Mouse (Mus musculus) forebrain, embryonic 15.5 days (tissue): ENCODE measurements around the gene 1700029J07Rik. TPM values are rescaled to one million over a fixed set of nuclear protein-coding genes. Genes with fewer than 3 reads are reported as not detected.

Experiments
- ATAC-seq: fragments of 200-750 bp; cut with Nextera tagmentation; replicated peaks from 2 replicates; pipeline ENCODE4 v1.8.0; 2017; ENCODE audit warnings: mild to moderate bottlenecking, moderate TSS enrichment, moderate library complexity
- H3K27ac ChIP-seq: fragments of 300-500 bp; sonication (generic); replicated peaks from 2 replicates; pipeline ENCODE4 v1.5.1; 2015; ENCODE audit warnings: mild to moderate bottlenecking, inconsistent platforms
- H3K27me3 ChIP-seq: fragments of 300-500 bp; sonication (generic); 2 replicates; pipeline ENCODE4 v1.6.1; 2015; ENCODE audit warnings: inconsistent platforms
- H3K36me3 ChIP-seq: fragments of 300-500 bp; sonication (generic); 2 replicates; pipeline ENCODE4 v1.6.1; 2015; ENCODE audit warnings: mild to moderate bottlenecking, inconsistent platforms
- H3K4me1 ChIP-seq: fragments of 300-500 bp; sonication (generic); 2 replicates; pipeline ENCODE4 v1.6.1; 2015; ENCODE audit warnings: inconsistent platforms
- H3K4me2 ChIP-seq: fragments of 300-500 bp; sonication (generic); replicated peaks from 2 replicates; pipeline ENCODE4 v1.6.1; 2015; ENCODE audit warnings: mild to moderate bottlenecking, inconsistent platforms
- H3K4me3 ChIP-seq: fragments of 300-500 bp; sonication (generic); 2 replicates; pipeline ENCODE4 v1.5.1; 2015; ENCODE audit warnings: mild to moderate bottlenecking, inconsistent platforms
- H3K9ac ChIP-seq: fragments of 300-500 bp; sonication (generic); replicated peaks from 2 replicates; pipeline ENCODE4 v1.6.1; 2015; ENCODE audit warnings: mild to moderate bottlenecking, inconsistent platforms
- H3K9me3 ChIP-seq: fragments of 300-500 bp; sonication (generic); 2 replicates; pipeline ENCODE4 v1.6.1; 2016; ENCODE audit warnings: inconsistent platforms
- WGBS: fragments of 180-500 bp; shearing (Covaris S2); methylation state at CpG from one replicate; pipeline ENCODE4 v1.1.7; 2015; ENCODE audit warnings: mixed read lengths; 5-methylcytosine and 5-hydroxymethylcytosine counted together
- polyA plus RNA-seq: library from polyadenylated mRNA; unstranded; fragments of >200 nt; fragmentation: Nextera tagmentation; extraction: Ambion mirVana; gene quantifications from 2 replicates; pipeline ENCODE4 v1.2.1, GENCODE M21; 2015

The 1700029J07Rik gene
- 3.8 and 4.4 TPM in 2 replicates for polyA plus RNA-seq

GRCm38 (mm10) chr8:45975126-45975836, at the start of gene 1700029J07Rik, which contains the start of gene Ufsp2:
TSS of gene 1700029J07Rik (minus strand) at chr8:45975252.
TSS of gene Ufsp2 (plus strand) at chr8:45975528.
- H3K27ac ChIP-seq: peak within 1 kb of the TSS; percentile 87
- peak; percentile 99 for ATAC-seq
- H3K9ac ChIP-seq: peak within 1 kb of the TSS; percentile 59
- peaks cover 18% of the 10 kb centered on the region for H3K4me1 ChIP-seq
- H3K27me3 ChIP-seq: no peaks in the 10 kb centered on the region
- peak within 1 kb of the TSS; percentile 62 for H3K4me3 ChIP-seq
- peaks cover 3% of the 10 kb centered on the region for H3K36me3 ChIP-seq
- no peaks in the 10 kb centered on the region for H3K9me3 ChIP-seq
- peak within 1 kb of the TSS; percentile 74 for H3K4me2 ChIP-seq
- WGBS: under 1% methylated on average over 57 of the region's 57 CpGs

GRCm38 (mm10) chr8:46024392-46024791, 49.3 kb upstream of the 1700029J07Rik start:
- H3K27ac ChIP-seq: no peak overlapping the region
- H3K4me2 ChIP-seq: no peak overlapping the region
- H3K36me3 ChIP-seq: no peaks in the 10 kb centered on the region
- no peak overlapping the region for H3K4me3 ChIP-seq
- H3K9ac ChIP-seq: no peak overlapping the region
- 66% methylated on average over 4 of the region's 4 CpGs for WGBS
- H3K4me1 ChIP-seq: no peaks in the 10 kb centered on the region
- no peak for ATAC-seq
- no peaks in the 10 kb centered on the region for H3K9me3 ChIP-seq
- no peaks in the 10 kb centered on the region for H3K27me3 ChIP-seq

GRCm38 (mm10) chr8:46022758-46023157, 47.7 kb upstream of the 1700029J07Rik start:
- WGBS: 95% methylated on average over 9 of the region's 9 CpGs
- H3K4me2 ChIP-seq: no peak overlapping the region
- H3K9ac ChIP-seq: no peak overlapping the region
- H3K27me3 ChIP-seq: no peaks in the 10 kb centered on the region
- H3K27ac ChIP-seq: no peak overlapping the region
- no peaks in the 10 kb centered on the region for H3K4me1 ChIP-seq
- no peaks in the 10 kb centered on the region for H3K9me3 ChIP-seq
- no peak for ATAC-seq
- H3K4me3 ChIP-seq: no peak overlapping the region
- H3K36me3 ChIP-seq: no peaks in the 10 kb centered on the region

- Histone ChIP-seq H3K4me3 (no peak overlapping the region), H3K27ac (no peak overlapping the region), H3K27me3 (no peaks in the 10 kb centered on the region), H3K36me3 (no peaks in the 10 kb centered on the region), H3K4me2 (no peak overlapping the region), H3K9ac (no peak overlapping the region), H3K9me3 (no peaks in the 10 kb centered on the region), H3K4me1 (no peaks in the 10 kb centered on the region)
- no peak for ATAC-seq
- WGBS: 92% methylated on average over 9 of the region's 9 CpGs
These were observed 47.2 kb upstream of the 1700029J07Rik start for GRCm38 (mm10) chr8:46022203-46022602.

- H3K27me3 ChIP-seq: no peaks in the 10 kb centered on the region
- WGBS: 17% methylated on average over 17 of the region's 17 CpGs
- H3K4me3 ChIP-seq: 0 out of 2 replicates have a peak overlapping the region, but pooled peaks have one; percentile 1
- H3K9me3 ChIP-seq: no peaks in the 10 kb centered on the region
- peak overlapping the region; percentile 14; the same call in 1 of the 2 replicates for H3K4me2 ChIP-seq
- no peak overlapping the region; the same call in 1 of the 2 replicates for H3K27ac ChIP-seq
- H3K9ac ChIP-seq: no peak overlapping the region
- ATAC-seq: peak; percentile 67; the same call in 1 of the 2 replicates
- no peaks in the 10 kb centered on the region for H3K36me3 ChIP-seq
- H3K4me1 ChIP-seq: peaks cover 10% of the 10 kb centered on the region; the same call in 1 of the 2 replicates
These were observed 36.0 kb upstream of the 1700029J07Rik start for GRCm38 (mm10) chr8:46010746-46011680.

- WGBS: 43% methylated on average over 2 of the region's 2 CpGs
- H3K4me1 ChIP-seq: peaks cover 10% of the 10 kb centered on the region; the same call in 1 of the 2 replicates
- H3K36me3 ChIP-seq: no peaks in the 10 kb centered on the region
- peak overlapping the region; percentile 14; the same call in 1 of the 2 replicates for H3K4me2 ChIP-seq
- H3K27ac ChIP-seq: no peak overlapping the region
- no peaks in the 10 kb centered on the region for H3K27me3 ChIP-seq
- H3K4me3 ChIP-seq: 0 out of 2 replicates have a peak overlapping the region, but pooled peaks have one; percentile 1
- ATAC-seq: 0 out of 2 replicates have a peak, but pooled peaks have one; percentile 32
- no peaks in the 10 kb centered on the region for H3K9me3 ChIP-seq
- H3K9ac ChIP-seq: no peak overlapping the region
These were observed 35.3 kb upstream of the 1700029J07Rik start for GRCm38 (mm10) chr8:46010306-46010705.

- peaks cover 10% of the 10 kb centered on the region; the same call in 1 of the 2 replicates for H3K4me1 ChIP-seq
- no peak overlapping the region for H3K4me2 ChIP-seq
- H3K9ac ChIP-seq: no peak overlapping the region
- ATAC-seq: no peak
- H3K27me3 ChIP-seq: no peaks in the 10 kb centered on the region
- no peaks in the 10 kb centered on the region for H3K9me3 ChIP-seq
- no peak overlapping the region for H3K27ac ChIP-seq
- no peaks in the 10 kb centered on the region for H3K36me3 ChIP-seq
- 85% methylated on average over 3 of the region's 3 CpGs for WGBS
- no peak overlapping the region for H3K4me3 ChIP-seq
These were observed 32.1 kb upstream of the 1700029J07Rik start for GRCm38 (mm10) chr8:46007050-46007672.

GRCm38 (mm10) chr8:46005596-46005995, 30.5 kb upstream of the 1700029J07Rik start, which contains the start of gene Ankrd37:
TSS of gene Ankrd37 (minus strand) at chr8:46005707.
- H3K36me3 ChIP-seq: no peaks in the 10 kb centered on the region
- no peak within 1 kb of the TSS for H3K4me3 ChIP-seq
- no peaks in the 10 kb centered on the region for H3K9me3 ChIP-seq
- no peak within 1 kb of the TSS for H3K27ac ChIP-seq
- ATAC-seq: no peak
- no peak within 1 kb of the TSS for H3K4me2 ChIP-seq
- H3K27me3 ChIP-seq: no peaks in the 10 kb centered on the region
- H3K4me1 ChIP-seq: peaks cover 4% of the 10 kb centered on the region
- 77% methylated on average over 4 of the region's 4 CpGs for WGBS
- no peak within 1 kb of the TSS for H3K9ac ChIP-seq

GRCm38 (mm10) chr8:45999784-46000705, 25.0 kb upstream of the 1700029J07Rik start:
- Histone ChIP-seq H3K9ac (peak overlapping the region; percentile 88), H3K27ac (peak overlapping the region; percentile 98), H3K36me3 (peaks cover 18% of the 10 kb centered on the region), H3K4me1 (peaks cover 10% of the 10 kb centered on the region), H3K4me3 (peak overlapping the region; percentile 58), H3K9me3 (no peaks in the 10 kb centered on the region), H3K27me3 (no peaks in the 10 kb centered on the region), H3K4me2 (peak overlapping the region; percentile 69)
- 3% methylated on average over 55 of the region's 55 CpGs for WGBS
- ATAC-seq: peak; percentile 99

- Histone ChIP-seq H3K27ac (peak within 1 kb of the TSS; percentile 98), H3K4me2 (peak within 1 kb of the TSS; percentile 69), H3K9me3 (no peaks in the 10 kb centered on the region), H3K4me3 (peak within 1 kb of the TSS; percentile 58), H3K9ac (peak within 1 kb of the TSS; percentile 88), H3K36me3 (peaks cover 18% of the 10 kb centered on the region), H3K4me1 (peaks cover 10% of the 10 kb centered on the region), H3K27me3 (no peaks in the 10 kb centered on the region)
- ATAC-seq: no peak
- WGBS: 3% methylated on average over 22 of the region's 22 CpGs
These were observed 24.2 kb upstream of the 1700029J07Rik start, which contains the start of gene Lrp2bp for GRCm38 (mm10) chr8:45999138-45999783. TSS of gene Lrp2bp (plus strand) at chr8:45999303.
